Mouse (Mus musculus): ENCODE measurements around the gene Wdr82.

DNA sequence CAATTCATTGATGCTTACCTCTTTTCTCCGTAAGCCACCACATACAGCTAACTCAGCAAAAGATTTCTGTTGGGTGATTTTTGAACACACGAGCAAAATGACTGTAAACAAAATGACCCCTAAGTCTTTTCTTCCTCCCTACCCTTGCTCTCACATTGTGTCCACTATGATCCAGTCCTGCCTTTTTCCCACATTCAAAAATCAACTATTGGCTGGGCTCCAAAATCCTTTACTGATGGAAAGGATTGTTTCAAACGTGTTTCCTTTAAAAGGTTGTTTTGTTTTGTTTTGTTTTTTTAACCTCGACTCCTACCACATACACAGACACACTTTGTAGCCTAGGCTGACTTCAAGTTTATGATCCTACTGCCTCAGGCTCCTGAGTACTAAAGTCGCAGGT, 10.3 kb upstream of the Wdr82 start:
- TF ChIP-seq MYC (IDR thresholded peaks at IDR 0.05; ENCODE audit: low read depth, low read length) (no peak), USF1 (IDR thresholded peaks at IDR 0.05; ENCODE audit: low read depth, low read length) (no peak)
